ENCODE assay signal across 17 mouse cellular contexts in genomic region chr8:91350628-91351027, GRCm38 (mm10). TPM values are rescaled to one million over a fixed set of nuclear protein-coding genes. Genes with fewer than 3 reads are reported as not detected.
A peak's percentile ranks its signal among the peaks of the same experiment; 100 is the strongest.
DNase-seq lines count a peak whose midpoint lies in the region; TF ChIP-seq lines count a peak whose summit lies in the region.
"Had no signal": no experiment of that assay in that cellular context is flagged by ENCODE, and none has a peak within 500 bp of the region (broad histone marks: within the 10 kb centered on the region; RNA-seq: fewer than 3 reads in every experiment).

No protein-coding gene starts in this region.

- H3K4me3 ChIP-seq in layer of hippocampus, adult 2 months: no peak overlapping the region
- H3K4me3 ChIP-seq: forebrain, embryonic 15.5 days; hindbrain, embryonic 15.5 days had no signal

- intact Hi-C loops in heart, postnatal 14 days (cut with DNase I): no loop called here
- intact Hi-C loops in left cerebral cortex, postnatal 36 days (cut with DNase I): no loop called here

- peak; percentile 93 for DNase-seq in heart, adult 11 months
- no peak for DNase-seq in heart, postnatal 14 days
- no peak for DNase-seq in layer of hippocampus, adult 2 months (ENCODE audit: low spot score in 2 of 2)
- DNase-seq in layer of hippocampus, postnatal 25 days (ENCODE audit: extremely low spot score in 1 of 2, low spot score in 1 of 2): no peak
- peak; percentile 39 for DNase-seq in brain, embryonic 14.5 days (ENCODE audit: low read depth)
- peak; percentile 43 to 45 for DNase-seq in left cerebral cortex, postnatal 36 days (ENCODE audit: low spot score in 2 of 2)
- no peak for DNase-seq in layer of hippocampus, adult 9-11 months
- DNase-seq: cerebellum, adult 9-11 months; gastrocnemius, postnatal 36 days; kidney, adult 11 months; kidney, postnatal 10 days; liver; lung, adult 18-20 months; midbrain, embryonic 14.5 days; thymus, adult 18-20 months had no signal

- H3K27ac ChIP-seq in layer of hippocampus, adult 2 months: peak overlapping the region; percentile 77
- H3K27ac ChIP-seq: forebrain, embryonic 15.5 days; hindbrain, embryonic 15.5 days had no signal

- TF ChIP-seq POLR2A in brain, embryonic 14.5 days (IDR thresholded peaks at IDR 0.05; ENCODE audit: borderline replicate concordance, extremely low read depth, insufficient read depth, insufficient read length, poor library complexity, severe bottlenecking): no peak

- TF ChIP-seq CTCF in layer of hippocampus, adult 2 months (conservative IDR thresholded peaks at IDR 0.05): no peak
- TF ChIP-seq CTCF in brain, embryonic 14.5 days (IDR thresholded peaks at IDR 0.05; ENCODE audit: borderline replicate concordance, extremely low read depth, insufficient read depth, insufficient read length): no peak

RNA-seq across cellular contexts. Expression of gene Fto, which starts 37.3 kb away (rescaled TPM):
- total RNA-seq in heart, postnatal 14 days (2021): 10 to 100 TPM; 68.6 to 70.4 TPM
- 100 to 1,000 TPM; 146 to 151 TPM for total RNA-seq in layer of hippocampus, adult 2 months (2021)
- 100 to 1,000 TPM; 138 TPM for total RNA-seq in layer of hippocampus, postnatal 25 days (2021)
- 111 and 144 TPM in 2 replicates for polyA plus RNA-seq in brain, embryonic 14.5 days (2012; rRNA removed)
- 100 to 1,000 TPM; 153 to 156 TPM for total RNA-seq in left cerebral cortex, postnatal 36 days (2021)

RNA-seq across cellular contexts. Expression of gene Rpgrip1l, which starts 37.6 kb away (rescaled TPM):
- total RNA-seq in heart, postnatal 14 days (2021): 1 to 10 TPM; 3.2 to 3.6 TPM
- 10 to 100 TPM; 21.6 to 25.4 TPM for total RNA-seq in layer of hippocampus, adult 2 months (2021)
- total RNA-seq in layer of hippocampus, postnatal 25 days (2021): 10 to 100 TPM; 21.7 to 21.8 TPM
- 8.6 and 8.9 TPM in 2 replicates for polyA plus RNA-seq in brain, embryonic 14.5 days (2012; rRNA removed)
- total RNA-seq in left cerebral cortex, postnatal 36 days (2021): 10 to 100 TPM; 20.6 to 26.7 TPM

Comparison
In these comparisons a context has a peak if more than half of its experiments do, and no peak if none do; other contexts are left out.
1. DNase-seq: peak in heart, adult 11 months (single experiment), brain, embryonic 14.5 days (single experiment) and left cerebral cortex, postnatal 36 days (2 of 2); none in heart, postnatal 14 days (0 of 2), layer of hippocampus, adult 2 months (0 of 2), layer of hippocampus, postnatal 25 days (0 of 2) and layer of hippocampus, adult 9-11 months (single experiment).
2. RNA of gene Rpgrip1l, which starts 37.6 kb away (total RNA-seq): 20.6 to 26.7 TPM in left cerebral cortex, postnatal 36 days, 21.6 to 25.4 TPM in layer of hippocampus, adult 2 months and 21.7 to 21.8 TPM in layer of hippocampus, postnatal 25 days; 3.2 to 3.6 TPM in heart, postnatal 14 days; every median in the first group is over 4 times any median in the second.